Mouse (Mus musculus) liver, embryonic 14.5 days (tissue): ENCODE results near the gene Pigx.

Experiments
- CTCF ChIP-seq: IDR thresholded peaks from 2 replicates; pipeline ENCODE4 v1.5.1; 2016; ENCODE audit warnings: antibody characterized with exemption, low read depth, control low read depth
- EP300 ChIP-seq: IDR thresholded peaks from 2 replicates; pipeline ENCODE4 v1.6.1; 2016; ENCODE audit warnings: antibody characterized with exemption, low read depth

- no peak for TF ChIP-seq CTCF
- no peak for TF ChIP-seq EP300
Observed at GRCm38 (mm10) chr16:32062226-32062625, 37.3 kb downstream of the Pigx start.
